Mouse (Mus musculus): Measurements from ENCODE around the gene Vmn1r180. TPM values are rescaled to one million over a fixed set of nuclear protein-coding genes. Genes with fewer than 3 reads are reported as not detected.

Gene Vmn1r180
- total RNA-seq (2023): not detected

GRCm38 (mm10) chr7:23950332-23950731 lies at the start of gene Vmn1r180:
Gene Vmn1r180 (plus strand): TSS chr7:23950632.

GRCm38 (mm10) chr7:23926678-23927077 lies 23.8 kb upstream of the Vmn1r180 start, which contains the start of gene Vmn1r179:
Gene Vmn1r179 (plus strand): TSS chr7:23926978.

GRCm38 (mm10) chr7:23974315-23974714 lies 23.9 kb downstream of the Vmn1r180 start, which contains the start of gene Vmn1r181:
Gene Vmn1r181 (plus strand): TSS chr7:23974615.

GRCm38 (mm10) chr7:24001391-24001790 lies 51.0 kb downstream of the Vmn1r180 start, which contains the start of gene V1rd19:
Gene V1rd19 (plus strand): TSS chr7:24001691.

Other genes starting within 250 kb of the Vmn1r180 start
- not detected for gene Vmn1r173, start 249.9 kb upstream of the Vmn1r180 start, total RNA-seq (2023)
- not detected for gene Vmn1r174, start 198.4 kb upstream of the Vmn1r180 start, total RNA-seq (2023)
- not detected for gene Vmn1r175, start 140.0 kb upstream of the Vmn1r180 start, total RNA-seq (2023)
- not detected for gene Vmn1r176, start 113.3 kb upstream of the Vmn1r180 start, total RNA-seq (2023)
- not detected for gene Vmn1r177, start 84.2 kb upstream of the Vmn1r180 start, total RNA-seq (2023)
- not detected for gene Vmn1r178, start 58.6 kb upstream of the Vmn1r180 start, total RNA-seq (2023)
- gene Vmn1r179, start 23.7 kb upstream of the Vmn1r180 start, total RNA-seq (2023): not detected
- gene Vmn1r181, start 24.0 kb downstream of the Vmn1r180 start, total RNA-seq (2023): not detected
- not detected for gene V1rd19, start 51.1 kb downstream of the Vmn1r180 start, total RNA-seq (2023)
- not detected for gene Vmn1r183, start 102.6 kb downstream of the Vmn1r180 start, total RNA-seq (2023)
- 10 to 100 TPM; 14.4 to 16.3 TPM for gene Zfp180, start 131.3 kb downstream of the Vmn1r180 start, total RNA-seq (2023)
- 1 to 10 TPM; 1.2 to 1.6 TPM for gene Zfp112, start 161.7 kb downstream of the Vmn1r180 start, total RNA-seq (2023)
- 1 to 10 TPM; 2.8 to 4.7 TPM for gene Zfp235, start 183.5 kb downstream of the Vmn1r180 start, total RNA-seq (2023)
- gene Zfp114, start 224.4 kb downstream of the Vmn1r180 start, total RNA-seq (2023): under 1 TPM; 0.29 to 0.33 TPM

All from neutrophil, adult 59 days (primary cell).